Mouse (Mus musculus) testis, adult 2 months (tissue): Measurements from ENCODE around the gene Tmem208. TPM values are rescaled to one million over a fixed set of nuclear protein-coding genes. Genes with fewer than 3 reads are reported as not detected.
A peak's percentile ranks its signal among the peaks of the same experiment; 100 is the strongest.

Experiments
- H3K27ac ChIP-seq: fragments of 200-500 bp; 2 replicates; pipeline ENCODE4 v1.5.1; 2012; ENCODE audit warnings: low read depth, low read length; ENCODE audit not compliant: control insufficient read depth, insufficient read depth
- H3K27me3 ChIP-seq: fragments of 200-500 bp; 2 replicates; pipeline ENCODE4 v1.6.1; 2012; ENCODE audit warnings: mild to moderate bottlenecking, low read length, moderate library complexity; ENCODE audit not compliant: control insufficient read depth, insufficient read depth
- H3K36me3 ChIP-seq: fragments of 200-500 bp; 2 replicates; pipeline ENCODE4 v1.6.1; 2012; ENCODE audit warnings: mild to moderate bottlenecking, low read length; ENCODE audit not compliant: control insufficient read depth, insufficient read depth
- H3K4me1 ChIP-seq: fragments of 200-500 bp; 2 replicates; pipeline ENCODE4 v1.6.1; 2012; ENCODE audit warnings: low read length; ENCODE audit not compliant: control insufficient read depth, insufficient read depth
- H3K4me3 ChIP-seq: fragments of 200-500 bp; 2 replicates; pipeline ENCODE4 v1.5.1; 2012; ENCODE audit warnings: low read depth, mild to moderate bottlenecking, low read length, moderate library complexity, mixed read lengths; ENCODE audit not compliant: control insufficient read depth
- CTCF ChIP-seq: fragments of 200-500 bp; IDR thresholded peaks from 2 replicates; pipeline ENCODE4 v1.5.1; 2012; ENCODE audit warnings: low read depth, mild to moderate bottlenecking, inconsistent platforms, low read length, moderate library complexity; ENCODE audit not compliant: control insufficient read depth, insufficient read depth, insufficient replicate concordance
- POLR2A ChIP-seq: fragments of 200-500 bp; IDR thresholded peaks from 2 replicates; pipeline ENCODE4 v1.6.1; 2012; ENCODE audit warnings: low read depth, mild to moderate bottlenecking, inconsistent platforms, low read length, moderate library complexity; ENCODE audit not compliant: control insufficient read depth
- polyA plus RNA-seq: library from polyadenylated mRNA; depleted of rRNA; stranded (reverse); fragments of >200 nt; gene quantifications from 2 replicates; pipeline ENCODE4 v1.2.3, GENCODE M21; 2012

Tmem208 gene
- polyA plus RNA-seq, 1 experiment: 32.4 TPM

GRCm38 (mm10) chr8:105294776-105295175, 31.4 kb upstream of the Tmem208 start:
- H3K36me3 ChIP-seq: no peaks in the 10 kb centered on the region; the same call in 1 of the 2 replicates
- peak overlapping the region; percentile 55 for H3K4me3 ChIP-seq
- H3K27me3 ChIP-seq: no peaks in the 10 kb centered on the region; the same call in 1 of the 2 replicates
- H3K27ac ChIP-seq: peak overlapping the region; percentile 78
- peaks cover 20% of the 10 kb centered on the region for H3K4me1 ChIP-seq
- TF ChIP-seq CTCF (no peak), POLR2A (no peak)

- H3K4me3 ChIP-seq: peak overlapping the region; percentile 55
- H3K36me3 ChIP-seq: no peaks in the 10 kb centered on the region; the same call in 1 of the 2 replicates
- TF ChIP-seq CTCF (no peak), POLR2A (no peak)
- H3K4me1 ChIP-seq: peaks cover 16% of the 10 kb centered on the region
- H3K27me3 ChIP-seq: no peaks in the 10 kb centered on the region
- peak overlapping the region; percentile 78 for H3K27ac ChIP-seq
These were observed 30.9 kb upstream of the Tmem208 start for GRCm38 (mm10) chr8:105295256-105295655.

GRCm38 (mm10) chr8:105295895-105296573, 30.1 kb upstream of the Tmem208 start, which contains the start of gene Exoc3l:
Gene Exoc3l, minus strand, starts transcription at chr8:105296101.
- Histone ChIP-seq H3K4me3 (peak within 1 kb of the TSS; percentile 55), H3K27ac (peak within 1 kb of the TSS; percentile 78), H3K4me1 (peaks cover 10% of the 10 kb centered on the region), H3K36me3 (no peaks in the 10 kb centered on the region; the same call in 1 of the 2 replicates), H3K27me3 (no peaks in the 10 kb centered on the region)
- TF ChIP-seq CTCF (no peak), POLR2A (peak; percentile 58; the same call in 1 of the 2 replicates)

- Histone ChIP-seq H3K27me3 (no peaks in the 10 kb centered on the region), H3K36me3 (peaks cover 2% of the 10 kb centered on the region; the same call in 1 of the 2 replicates), H3K4me1 (peaks cover 10% of the 10 kb centered on the region), H3K27ac (peak within 1 kb of the TSS; percentile 75), H3K4me3 (peak within 1 kb of the TSS; percentile 94)
- TF ChIP-seq POLR2A: peak; percentile 69; the same call in 1 of the 2 replicates
- no peak for TF ChIP-seq CTCF
These were observed 28.5 kb upstream of the Tmem208 start, which contains the start of gene E2f4 for GRCm38 (mm10) chr8:105297511-105298192. Gene E2f4, plus strand, starts transcription at chr8:105297663.

GRCm38 (mm10) chr8:105298351-105299252, 27.6 kb upstream of the Tmem208 start:
- H3K36me3 ChIP-seq: peaks cover 2% of the 10 kb centered on the region; the same call in 1 of the 2 replicates
- 0 out of 2 replicates have a peak overlapping the region, but pooled peaks have one; percentile 75 for H3K27ac ChIP-seq

GRCm38 (mm10) chr8:105299962-105300361, 26.2 kb upstream of the Tmem208 start:
- peaks cover 10% of the 10 kb centered on the region for H3K4me1 ChIP-seq
- H3K27ac ChIP-seq: no peak overlapping the region
- peaks cover 2% of the 10 kb centered on the region; the same call in 1 of the 2 replicates for H3K36me3 ChIP-seq
- TF ChIP-seq CTCF (no peak), POLR2A (no peak)
- H3K27me3 ChIP-seq: no peaks in the 10 kb centered on the region
- no peak overlapping the region for H3K4me3 ChIP-seq

More at GRCm38 (mm10) chr8:105298351-105299252, 27.6 kb upstream of the Tmem208 start:
- H3K4me1 ChIP-seq: peaks cover 10% of the 10 kb centered on the region
- H3K27me3 ChIP-seq: no peaks in the 10 kb centered on the region
- TF ChIP-seq CTCF (no peak), POLR2A (no peak)
- peak overlapping the region; percentile 94 for H3K4me3 ChIP-seq

- H3K36me3 ChIP-seq: peaks cover 2% of the 10 kb centered on the region; the same call in 1 of the 2 replicates
- TF ChIP-seq POLR2A (no peak), CTCF (no peak)
- H3K4me3 ChIP-seq: no peak overlapping the region
- no peaks in the 10 kb centered on the region for H3K27me3 ChIP-seq
- H3K27ac ChIP-seq: no peak overlapping the region
- peaks cover 13% of the 10 kb centered on the region for H3K4me1 ChIP-seq
These were observed 22.8 kb upstream of the Tmem208 start for GRCm38 (mm10) chr8:105303396-105303795.
